Mouse (Mus musculus): ENCODE measurements around the gene Plbd1. TPM values are rescaled to one million over a fixed set of nuclear protein-coding genes. Genes with fewer than 3 reads are reported as not detected.

Plbd1 gene
- 37.8 and 39.6 TPM in 2 replicates for polyA plus RNA-seq (2015; fragmentation: Nextera tagmentation; extraction: Ambion mirVana)

- WGBS, result 4% methylated on average over 19 of the region's 19 CpGs
- Histone ChIP-seq H3K9me3 (ENCODE audit: control insufficient read depth, low read length) (no peaks in the 10 kb centered on the region), H3K27me3 (ENCODE audit: control insufficient read depth, insufficient read depth, low read length) (no peaks in the 10 kb centered on the region), H3K4me3 (ENCODE audit: low read depth, low read length) (peak within 1 kb of the TSS; percentile 35), H3K9ac (ENCODE audit: low read length) (peak within 1 kb of the TSS; percentile 61), H3K4me2 (replicated peaks; ENCODE audit: low read depth) (peak within 1 kb of the TSS; percentile 62), H3K4me1 (replicated peaks; ENCODE audit: control insufficient read depth, insufficient read depth) (no peaks in the 10 kb centered on the region), H3K36me3 (ENCODE audit: control insufficient read depth, insufficient read depth, low read length) (no peaks in the 10 kb centered on the region), H3K27ac (replicated peaks) (peak within 1 kb of the TSS; percentile 82)
- peak; percentile 71 for ATAC-seq (ENCODE audit: low FRiP score, low TSS enrichment)
- DNase-seq (ENCODE audit: low spot score), result peak; percentile 55
- TF ChIP-seq EP300 (optimal IDR thresholded peaks at IDR 0.05) (no peak), CTCF (IDR thresholded peaks at IDR 0.05; ENCODE audit: low read depth) (no peak)
These were observed at the start of gene Plbd1 for GRCm38 (mm10) chr6:136661706-136662016. Gene Plbd1 (minus strand): TSS chr6:136661928.

GRCm38 (mm10) chr6:136710408-136710807 lies 48.7 kb upstream of the Plbd1 start:
- Histone ChIP-seq H3K9ac (ENCODE audit: low read length) (no peak overlapping the region), H3K4me2 (replicated peaks; ENCODE audit: low read depth) (no peak overlapping the region), H3K27ac (replicated peaks) (no peak overlapping the region), H3K4me1 (replicated peaks; ENCODE audit: control insufficient read depth, insufficient read depth) (no peaks in the 10 kb centered on the region), H3K9me3 (ENCODE audit: control insufficient read depth, low read length) (no peaks in the 10 kb centered on the region), H3K36me3 (ENCODE audit: control insufficient read depth, insufficient read depth, low read length) (no peaks in the 10 kb centered on the region), H3K27me3 (ENCODE audit: control insufficient read depth, insufficient read depth, low read length) (no peaks in the 10 kb centered on the region), H3K4me3 (ENCODE audit: low read depth, low read length) (no peak overlapping the region)
- no peak for TF ChIP-seq CTCF (IDR thresholded peaks at IDR 0.05; ENCODE audit: low read depth)
- DNase-seq (ENCODE audit: low spot score), result no peak
- no peak for ATAC-seq (ENCODE audit: low FRiP score, low TSS enrichment)
- 88% methylated on average over 5 of the region's 5 CpGs for WGBS

GRCm38 (mm10) chr6:136708597-136708996 lies 46.9 kb upstream of the Plbd1 start:
- Histone ChIP-seq H3K4me3 (ENCODE audit: low read depth, low read length) (no peak overlapping the region), H3K9ac (ENCODE audit: low read length) (no peak overlapping the region), H3K36me3 (ENCODE audit: control insufficient read depth, insufficient read depth, low read length) (no peaks in the 10 kb centered on the region), H3K9me3 (ENCODE audit: control insufficient read depth, low read length) (no peaks in the 10 kb centered on the region), H3K4me1 (replicated peaks; ENCODE audit: control insufficient read depth, insufficient read depth) (no peaks in the 10 kb centered on the region), H3K27ac (replicated peaks) (no peak overlapping the region), H3K4me2 (replicated peaks; ENCODE audit: low read depth) (no peak overlapping the region), H3K27me3 (ENCODE audit: control insufficient read depth, insufficient read depth, low read length) (no peaks in the 10 kb centered on the region)
- TF ChIP-seq CTCF (IDR thresholded peaks at IDR 0.05; ENCODE audit: low read depth), result no peak
- TF ChIP-seq EP300 (optimal IDR thresholded peaks at IDR 0.05), result no peak
- 83% methylated on average over 6 of the region's 6 CpGs for WGBS
- ATAC-seq (ENCODE audit: low FRiP score, low TSS enrichment) (no peak), DNase-seq (ENCODE audit: low spot score) (no peak)

GRCm38 (mm10) chr6:136701878-136702277 lies 40.1 kb upstream of the Plbd1 start:
- no peak for DNase-seq (ENCODE audit: low spot score)
- Histone ChIP-seq H3K9ac (ENCODE audit: low read length) (no peak overlapping the region), H3K9me3 (ENCODE audit: control insufficient read depth, low read length) (no peaks in the 10 kb centered on the region), H3K4me1 (replicated peaks; ENCODE audit: control insufficient read depth, insufficient read depth) (no peaks in the 10 kb centered on the region), H3K36me3 (ENCODE audit: control insufficient read depth, insufficient read depth, low read length) (no peaks in the 10 kb centered on the region), H3K4me2 (replicated peaks; ENCODE audit: low read depth) (no peak overlapping the region), H3K4me3 (ENCODE audit: low read depth, low read length) (no peak overlapping the region), H3K27ac (replicated peaks) (no peak overlapping the region), H3K27me3 (ENCODE audit: control insufficient read depth, insufficient read depth, low read length) (no peaks in the 10 kb centered on the region)
- no peak for TF ChIP-seq CTCF (IDR thresholded peaks at IDR 0.05; ENCODE audit: low read depth)
- TF ChIP-seq EP300 (optimal IDR thresholded peaks at IDR 0.05), result no peak
- ATAC-seq (ENCODE audit: low FRiP score, low TSS enrichment), result no peak
- 69% methylated on average over 3 of the region's 3 CpGs for WGBS

GRCm38 (mm10) chr6:136701185-136701584 lies 39.5 kb upstream of the Plbd1 start:
- H3K27ac ChIP-seq (replicated peaks), result no peak overlapping the region
- ATAC-seq (ENCODE audit: low FRiP score, low TSS enrichment) (no peak), DNase-seq (ENCODE audit: low spot score) (no peak)
- H3K9ac ChIP-seq (ENCODE audit: low read length), result no peak overlapping the region
- no peaks in the 10 kb centered on the region for H3K9me3 ChIP-seq (ENCODE audit: control insufficient read depth, low read length)
- WGBS, result 81% methylated on average over 5 of the region's 5 CpGs
- H3K27me3 ChIP-seq (ENCODE audit: control insufficient read depth, insufficient read depth, low read length), result no peaks in the 10 kb centered on the region
- no peak overlapping the region for H3K4me3 ChIP-seq (ENCODE audit: low read depth, low read length)
- no peak overlapping the region for H3K4me2 ChIP-seq (replicated peaks; ENCODE audit: low read depth)
- H3K36me3 ChIP-seq (ENCODE audit: control insufficient read depth, insufficient read depth, low read length), result no peaks in the 10 kb centered on the region
- TF ChIP-seq CTCF (IDR thresholded peaks at IDR 0.05; ENCODE audit: low read depth) (no peak), EP300 (optimal IDR thresholded peaks at IDR 0.05) (no peak)
- no peaks in the 10 kb centered on the region for H3K4me1 ChIP-seq (replicated peaks; ENCODE audit: control insufficient read depth, insufficient read depth)

GRCm38 (mm10) chr6:136691314-136691713 lies 29.6 kb upstream of the Plbd1 start:
- no peaks in the 10 kb centered on the region for H3K4me1 ChIP-seq (replicated peaks; ENCODE audit: control insufficient read depth, insufficient read depth)
- WGBS, result 92% methylated on average over 6 of the region's 6 CpGs
- H3K36me3 ChIP-seq (ENCODE audit: control insufficient read depth, insufficient read depth, low read length), result no peaks in the 10 kb centered on the region
- H3K9me3 ChIP-seq (ENCODE audit: control insufficient read depth, low read length), result no peaks in the 10 kb centered on the region
- no peak for DNase-seq (ENCODE audit: low spot score)
- H3K4me2 ChIP-seq (replicated peaks; ENCODE audit: low read depth), result no peak overlapping the region
- no peak overlapping the region for H3K9ac ChIP-seq (ENCODE audit: low read length)
- no peaks in the 10 kb centered on the region for H3K27me3 ChIP-seq (ENCODE audit: control insufficient read depth, insufficient read depth, low read length)
- no peak overlapping the region for H3K4me3 ChIP-seq (ENCODE audit: low read depth, low read length)
- no peak for TF ChIP-seq EP300 (optimal IDR thresholded peaks at IDR 0.05)
- TF ChIP-seq CTCF (IDR thresholded peaks at IDR 0.05; ENCODE audit: low read depth), result peak; percentile 40
- ATAC-seq (ENCODE audit: low FRiP score, low TSS enrichment), result no peak
- H3K27ac ChIP-seq (replicated peaks), result no peak overlapping the region

All from stomach, postnatal 0 days (tissue).